Mouse (Mus musculus) C2C12 (cell line): ENCODE data around the gene Slc12a4. TPM values are rescaled to one million over a fixed set of nuclear protein-coding genes. Genes with fewer than 3 reads are reported as not detected.
"Not testable (repeated sequence)": the region's sequence is repeated elsewhere in the genome, so short reads cannot be mapped to it uniquely, and the experiment has no call there.

ENCODE experiments used
- H3K27me3 ChIP-seq: one replicate; pipeline ENCODE4 v1.6.1; 2011; ENCODE audit not compliant: control insufficient read depth, insufficient read depth, insufficient read length
- H3K36me3 ChIP-seq: one replicate; pipeline ENCODE4 v1.6.1; 2011; ENCODE audit not compliant: control insufficient read depth, insufficient read depth
- H3K4me3 ChIP-seq: one replicate; pipeline ENCODE4 v1.5.1; 2011; ENCODE audit warnings: mild to moderate bottlenecking, control low read depth; ENCODE audit not compliant: poor library complexity, insufficient read depth, severe bottlenecking
- H3K79me2 ChIP-seq: one replicate; pipeline ENCODE4 v1.6.1; 2011; ENCODE audit not compliant: control insufficient read depth, insufficient read depth
- H3K79me3 ChIP-seq: one replicate; pipeline ENCODE4 v1.6.1; 2011; ENCODE audit warnings: low read depth, control low read depth
- H3ac ChIP-seq: one replicate; pipeline ENCODE3; 2011; ENCODE audit warnings: low read depth; ENCODE audit not compliant: control insufficient read depth, insufficient read length
- CEBPB ChIP-seq: IDR thresholded peaks from one replicate; pipeline ENCODE4 v1.6.1; 2011; ENCODE audit warnings: low read depth, mild to moderate bottlenecking, control low read depth, moderate library complexity
- CTCF ChIP-seq: IDR thresholded peaks from one replicate; pipeline ENCODE4 v1.5.1; 2011; ENCODE audit not compliant: control insufficient read depth, insufficient read depth, insufficient read length
- FOSL1 ChIP-seq: IDR thresholded peaks from one replicate; pipeline ENCODE4 v1.8.0; 2011; ENCODE audit warnings: mild to moderate bottlenecking, low read length; ENCODE audit not compliant: poor library complexity, insufficient read depth, severe bottlenecking
- MAX ChIP-seq: IDR thresholded peaks from one replicate; pipeline ENCODE4 v1.6.1; 2011; ENCODE audit warnings: mild to moderate bottlenecking, control low read depth
- MYOD1 ChIP-seq: IDR thresholded peaks from one replicate; pipeline ENCODE4 v1.6.1; 2011; ENCODE audit warnings: low read depth; ENCODE audit not compliant: control insufficient read depth, insufficient read length
- MYOG ChIP-seq: IDR thresholded peaks from one replicate; pipeline ENCODE4 v1.6.1; 2011; ENCODE audit not compliant: control insufficient read depth, insufficient read length; ENCODE audit errors: extremely low read depth
- USF1 ChIP-seq: IDR thresholded peaks from one replicate; pipeline ENCODE4 v1.6.1; 2011; ENCODE audit warnings: low read depth, mild to moderate bottlenecking, control low read depth, moderate library complexity
- long read RNA-seq, 2 experiments: library from polyadenylated mRNA; unstranded; transcript quantifications; one replicate each; pipeline ENCODE4 v2.0.0; 2019 to 2020
- polyA plus RNA-seq: library from polyadenylated mRNA; unstranded; fragments of >200 nt; fragmentation: generic; extraction: Trizol; gene quantifications from one replicate; pipeline ENCODE4 v1.2.1, GENCODE M21; 2012; ENCODE audit warnings: missing spikeins

Slc12a4 gene
- 79.1 TPM for polyA plus RNA-seq
- long read RNA-seq, experiment 1, transcript Slc12a4-202 (24 exons, 3,755 nt): major isoform, 9 of 22 reads
- long read RNA-seq, experiment 1, partial matches to known transcripts: 10 of 22 reads
- long read RNA-seq, experiment 1, other reads (novel, unspliced or antisense): 3 of 22 reads
- long read RNA-seq, experiment 2, transcript Slc12a4-201 (24 exons, 3,811 nt): minor isoform, 9 of 429 reads
- long read RNA-seq, experiment 2, transcript Slc12a4-202 (24 exons, 3,755 nt): major isoform, 310 of 429 reads
- long read RNA-seq, experiment 2, partial matches to known transcripts: 32 of 429 reads
- long read RNA-seq, experiment 2, other reads (novel, unspliced or antisense): 78 of 429 reads

DNA sequence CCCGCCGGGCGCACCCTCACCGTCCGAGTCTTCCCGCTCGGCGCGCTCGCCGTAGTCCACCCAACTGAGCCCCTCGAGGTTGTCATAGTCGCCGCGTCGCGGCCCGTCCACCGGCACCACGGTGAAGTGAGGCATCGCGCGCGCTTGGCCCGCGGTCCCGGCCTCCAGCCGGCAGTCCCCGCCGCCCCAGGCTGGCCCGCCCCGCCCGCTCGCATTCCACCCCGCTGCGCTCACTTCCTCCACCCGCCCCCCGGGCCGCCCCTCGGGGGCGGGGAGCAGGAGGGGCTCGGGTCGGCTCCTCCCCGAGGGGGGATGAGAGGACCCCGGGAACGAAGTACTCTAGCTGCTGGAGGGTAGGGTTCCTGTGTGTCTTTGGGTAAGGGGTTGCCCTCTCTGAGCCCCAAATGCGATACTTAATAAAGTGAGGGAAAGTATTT is at the start of gene Slc12a4:
TSS of gene Slc12a4 (minus strand) at position 193 of the 437 bp plus-strand sequence.
- Histone ChIP-seq H3K79me2 (peaks cover 49% of the 10 kb centered on the region), H3K36me3 (no peaks in the 10 kb centered on the region), H3K4me3 (peak within 1 kb of the TSS; percentile 76), H3ac (peak within 1 kb of the TSS; percentile 95), H3K79me3 (peaks cover 40% of the 10 kb centered on the region), H3K27me3 (no peaks in the 10 kb centered on the region)
- no peak for TF ChIP-seq USF1
- no peak for TF ChIP-seq FOSL1
- no peak for TF ChIP-seq MYOG
- no peak for TF ChIP-seq CEBPB
- no peak for TF ChIP-seq MYOD1
- no peak for TF ChIP-seq CTCF
- no peak for TF ChIP-seq MAX

DNA sequence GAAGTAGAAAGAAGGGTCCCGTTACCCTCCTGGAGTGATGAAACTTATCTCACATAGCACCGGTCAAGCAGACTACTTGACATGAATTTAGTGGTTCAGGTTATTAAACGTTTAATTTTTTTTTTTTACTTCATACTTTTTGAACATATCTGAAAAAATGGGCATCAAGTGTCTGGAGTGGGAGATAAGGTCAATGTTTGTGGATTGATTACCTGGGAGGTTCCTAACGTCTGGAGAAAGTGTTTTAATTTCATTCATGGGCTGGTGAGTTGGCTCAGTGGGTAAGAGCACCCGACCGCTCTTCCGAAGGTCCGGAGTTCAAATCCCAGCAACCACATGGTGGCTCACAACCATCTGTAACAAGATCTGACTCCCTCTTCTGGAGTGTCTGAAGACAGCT is 46.3 kb upstream of the Slc12a4 start:
- H3ac ChIP-seq, H3K27me3 ChIP-seq, H3K4me3 ChIP-seq: not testable (repeated sequence)
- H3K79me3 ChIP-seq: peaks cover 12% of the 10 kb centered on the region
- H3K36me3 ChIP-seq: peaks cover 15% of the 10 kb centered on the region
- peaks cover 40% of the 10 kb centered on the region for H3K79me2 ChIP-seq

DNA sequence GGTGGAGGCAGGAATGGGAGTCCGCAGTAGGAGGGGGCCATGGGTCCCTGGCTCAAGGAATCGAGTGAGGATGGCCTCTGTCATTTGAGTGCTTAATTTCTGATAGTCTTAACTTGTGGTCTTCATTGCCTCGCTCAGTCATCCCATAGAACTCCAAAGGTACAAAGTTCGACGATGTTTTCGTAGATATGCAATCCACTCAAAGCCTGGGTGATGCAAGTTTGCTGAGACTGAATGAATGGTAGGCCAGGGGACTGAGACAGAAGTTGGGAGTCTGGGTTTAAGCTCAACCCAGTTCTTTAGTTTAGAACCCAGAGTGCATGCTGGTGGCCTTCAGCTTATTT is 45.7 kb upstream of the Slc12a4 start, which contains the start of gene Ddx28:
TSS of gene Ddx28 (minus strand) at position 240 of the 344 bp plus-strand sequence.
- TF ChIP-seq FOSL1 (no peak), CTCF (no peak), MYOD1 (no peak), MYOG (no peak), USF1 (no peak)
- Histone ChIP-seq H3K4me3 (peak within 1 kb of the TSS; percentile 89), H3K27me3 (no peaks in the 10 kb centered on the region), H3K79me2 (peaks cover 40% of the 10 kb centered on the region), H3K36me3 (peaks cover 15% of the 10 kb centered on the region), H3ac (peak within 1 kb of the TSS; percentile 88), H3K79me3 (peaks cover 12% of the 10 kb centered on the region)

DNA sequence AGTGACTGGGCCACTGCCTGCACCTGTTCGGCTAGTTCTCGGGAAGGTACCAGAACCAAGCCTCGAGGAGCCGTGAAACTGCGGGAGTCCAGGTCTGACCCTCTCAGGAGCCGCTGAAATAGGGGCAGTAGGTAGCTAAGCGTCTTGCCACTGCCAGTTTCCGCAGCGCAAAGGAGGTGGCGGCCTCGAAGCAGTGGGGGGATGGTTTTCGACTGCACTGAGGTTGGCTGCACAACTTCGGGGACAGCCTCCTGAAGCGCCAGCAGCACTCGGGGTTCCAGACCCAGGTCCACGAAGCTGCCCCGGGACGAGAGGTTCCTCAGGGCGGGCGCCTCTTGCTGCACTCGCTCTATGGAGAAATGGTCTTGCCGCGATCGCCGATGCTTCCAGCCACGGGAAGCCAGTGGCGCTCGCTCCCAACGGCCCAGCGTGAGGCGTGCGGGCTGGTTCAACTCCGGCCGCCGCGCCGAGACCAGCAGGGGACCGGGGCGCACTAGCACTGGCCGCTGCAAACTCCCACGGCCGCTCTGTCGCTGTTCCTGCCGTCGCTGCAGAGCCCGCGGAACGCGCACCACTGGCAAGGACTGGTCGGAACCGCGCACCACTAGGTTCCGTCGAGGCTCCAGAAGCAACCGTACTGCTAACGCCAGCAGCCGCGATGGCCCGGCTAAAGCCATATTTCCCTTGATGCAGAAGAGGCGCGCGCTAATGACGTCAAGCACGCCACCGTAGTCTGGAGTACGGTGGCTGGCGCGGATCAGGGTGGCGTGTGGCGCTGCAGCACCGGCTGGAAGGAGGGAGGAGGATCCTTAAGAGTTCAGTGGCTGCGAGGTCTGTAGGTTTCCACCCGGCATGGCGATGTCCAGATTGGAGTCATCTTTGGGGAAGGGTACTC is 45.1 kb upstream of the Slc12a4 start:
- Histone ChIP-seq H3K4me3 (peak overlapping the region; percentile 89), H3K27me3 (no peaks in the 10 kb centered on the region), H3ac (peak overlapping the region; percentile 88), H3K79me2 (peaks cover 40% of the 10 kb centered on the region), H3K79me3 (peaks cover 12% of the 10 kb centered on the region), H3K36me3 (peaks cover 10% of the 10 kb centered on the region)
- TF ChIP-seq MAX (peak; percentile 94), CEBPB (no peak), CTCF (peak; percentile 2)

DNA sequence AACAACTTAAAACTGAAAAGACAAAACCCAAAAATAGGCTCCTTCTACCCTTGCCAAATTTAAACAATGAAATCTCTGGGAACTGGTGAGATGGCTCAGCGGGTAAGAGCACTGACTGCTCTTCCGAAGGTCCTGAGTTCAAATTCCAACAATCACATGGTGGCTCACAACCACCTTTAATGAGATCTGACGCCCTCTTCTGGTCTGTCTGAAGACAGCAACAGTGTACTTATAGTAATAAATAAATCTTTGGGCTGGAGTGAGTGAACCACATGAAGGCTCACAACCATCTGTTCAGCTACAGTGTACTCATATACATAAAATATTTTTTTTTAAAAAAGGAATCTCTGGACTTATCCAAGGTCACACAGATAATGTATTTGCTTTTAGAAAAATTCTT is 42.0 kb upstream of the Slc12a4 start:
- not testable (repeated sequence) for H3K4me3 ChIP-seq, H3K36me3 ChIP-seq, H3ac ChIP-seq, H3K27me3 ChIP-seq
- Histone ChIP-seq H3K79me3 (peaks cover 12% of the 10 kb centered on the region), H3K79me2 (peaks cover 40% of the 10 kb centered on the region)

DNA sequence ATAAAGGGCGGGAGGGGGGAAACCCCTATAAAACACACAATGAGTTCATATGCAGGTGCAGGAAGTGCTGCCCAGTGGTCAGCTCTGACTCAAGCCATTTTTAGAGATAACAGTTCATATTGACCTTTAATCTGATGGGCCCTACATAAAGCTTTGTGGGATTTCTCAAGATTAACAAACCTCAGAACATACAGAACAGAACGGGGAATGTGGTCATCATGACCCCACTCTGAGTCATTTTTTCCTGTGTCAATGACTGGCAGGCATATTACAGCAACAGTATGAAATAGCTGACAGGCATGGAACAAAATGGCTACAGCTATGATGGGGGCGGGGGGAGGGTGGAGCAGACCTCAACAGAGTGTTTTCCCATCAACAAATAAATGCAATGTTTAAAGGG is 41.2 kb upstream of the Slc12a4 start:
- Histone ChIP-seq H3K27me3 (no peaks in the 10 kb centered on the region), H3K79me3 (peaks cover 12% of the 10 kb centered on the region), H3K36me3 (no peaks in the 10 kb centered on the region), H3K79me2 (peaks cover 35% of the 10 kb centered on the region), H3ac (no peak overlapping the region), H3K4me3 (no peak overlapping the region)
- TF ChIP-seq FOSL1 (peak; percentile 67), CTCF (no peak), CEBPB (peak; percentile 54), MYOG (no peak), MYOD1 (peak; percentile 19), MAX (no peak)
